Mouse (Mus musculus) megakaryocyte-erythroid progenitor cell, adult 5 weeks (primary cell): ENCODE measurements around the gene Bmyc. TPM values are rescaled to one million over a fixed set of nuclear protein-coding genes. Genes with fewer than 3 reads are reported as not detected.

Source experiments
- polyA plus RNA-seq: library from polyadenylated mRNA; stranded (reverse); fragments of >175 nt; gene quantifications from 2 replicates; pipeline ENCODE4 v1.2.3, GENCODE M21; 2012

Gene Bmyc
- polyA plus RNA-seq: 115 and 133 TPM in 2 replicates

GRCm38 (mm10) chr2:25706643-25707481 lies at the start of gene Bmyc:
TSS of gene Bmyc (plus strand) at chr2:25706739.

GRCm38 (mm10) chr2:25657652-25658051 lies 48.9 kb upstream of the Bmyc start, which contains the start of gene Lcn5:
TSS of gene Lcn5 (plus strand) at chr2:25657952.

GRCm38 (mm10) chr2:25676486-25676885 lies 30.1 kb upstream of the Bmyc start, which contains the start of gene Lcn6:
TSS of gene Lcn6 (plus strand) at chr2:25676786.

GRCm38 (mm10) chr2:25682426-25682825 lies 24.1 kb upstream of the Bmyc start, which contains the start of gene Lcn10:
TSS of gene Lcn10 (plus strand) at chr2:25682726.

GRCm38 (mm10) chr2:25699743-25700142 lies 6.8 kb upstream of the Bmyc start, which contains the start of gene Obp2a:
TSS of gene Obp2a (plus strand) at chr2:25700043.

GRCm38 (mm10) chr2:25736709-25737108 lies 30.2 kb downstream of the Bmyc start, which contains the start of gene Obp2b:
TSS of gene Obp2b (plus strand) at chr2:25737009.

Other genes starting within 250 kb of the Bmyc start
- 0.61 TPM in 1 of 2 replicates, not detected in the other for gene Clic3, start 249.9 kb upstream of the Bmyc start, polyA plus RNA-seq
- gene Paxx, start 245.6 kb upstream of the Bmyc start, polyA plus RNA-seq: 81.2 and 90.9 TPM in 2 replicates
- gene Ptgds, start 236.7 kb upstream of the Bmyc start, polyA plus RNA-seq: 0.83 and 1.2 TPM in 2 replicates
- gene Lcn12, start 212.8 kb upstream of the Bmyc start, polyA plus RNA-seq: not detected in 2 replicates
- 39.7 and 48.0 TPM in 2 replicates for gene Fbxw5, start 206.0 kb upstream of the Bmyc start, polyA plus RNA-seq
- gene C8g, start 205.0 kb upstream of the Bmyc start, polyA plus RNA-seq: 0.13 and 0.45 TPM in 2 replicates
- 11.8 and 12.9 TPM in 2 replicates for gene Traf2, start 159.8 kb upstream of the Bmyc start, polyA plus RNA-seq
- gene Edf1, start 148.9 kb upstream of the Bmyc start, polyA plus RNA-seq: 607 and 733 TPM in 2 replicates
- gene Mamdc4, start 131.9 kb upstream of the Bmyc start, polyA plus RNA-seq: 2.5 and 2.7 TPM in 2 replicates
- 14.1 and 16.5 TPM in 2 replicates for gene Phpt1, start 131.5 kb upstream of the Bmyc start, polyA plus RNA-seq
- gene Ajm1, start 125.0 kb upstream of the Bmyc start, polyA plus RNA-seq: 0.37 and 0.81 TPM in 2 replicates
- gene Rabl6, start 98.2 kb upstream of the Bmyc start, polyA plus RNA-seq: 76.2 and 87.1 TPM in 2 replicates
- not detected in 2 replicates for gene Ccdc183, start 89.1 kb upstream of the Bmyc start, polyA plus RNA-seq
- gene Tmem141, start 84.7 kb upstream of the Bmyc start, polyA plus RNA-seq: 11.4 and 11.5 TPM in 2 replicates
- gene Fcna, start 78.7 kb upstream of the Bmyc start, polyA plus RNA-seq: 0.49 and 1.0 TPM in 2 replicates
- not detected in 2 replicates for gene Lcn8, start 53.6 kb upstream of the Bmyc start, polyA plus RNA-seq
- not detected in 2 replicates for gene Lcn5, start 48.8 kb upstream of the Bmyc start, polyA plus RNA-seq
- not detected in 2 replicates for gene Lcn6, start 30.0 kb upstream of the Bmyc start, polyA plus RNA-seq
- not detected in 2 replicates for gene Lcn10, start 24.0 kb upstream of the Bmyc start, polyA plus RNA-seq
- not detected in 2 replicates for gene Obp2a, start 6.7 kb upstream of the Bmyc start, polyA plus RNA-seq
- gene Obp2b, start 30.3 kb downstream of the Bmyc start, polyA plus RNA-seq: not detected in 2 replicates
- gene Lcn3, start 58.8 kb downstream of the Bmyc start, polyA plus RNA-seq: not detected in 2 replicates
- gene Lcn11, start 70.3 kb downstream of the Bmyc start, polyA plus RNA-seq: not detected in 2 replicates
- not detected in 2 replicates for gene Gm13539, start 75.5 kb downstream of the Bmyc start, polyA plus RNA-seq
- not detected in 2 replicates for gene Glt6d1, start 109.1 kb downstream of the Bmyc start, polyA plus RNA-seq
- not detected in 2 replicates for gene Lcn9, start 116.4 kb downstream of the Bmyc start, polyA plus RNA-seq
- gene Sohlh1, start 140.5 kb downstream of the Bmyc start, polyA plus RNA-seq: not detected in 2 replicates
- gene Kcnt1, start 157.0 kb downstream of the Bmyc start, polyA plus RNA-seq: 0.01 TPM in 1 of 2 replicates, not detected in the other